Mouse (Mus musculus): ENCODE results near the gene Tmem229b. TPM values are rescaled to one million over a fixed set of nuclear protein-coding genes. Genes with fewer than 3 reads are reported as not detected.
"Not testable (repeated sequence)": the region's sequence is repeated elsewhere in the genome, so short reads cannot be mapped to it uniquely, and the experiment has no call there.

Gene Tmem229b
- polyA plus RNA-seq, 1 experiment from 2014 or later: 50.6 TPM

DNA sequence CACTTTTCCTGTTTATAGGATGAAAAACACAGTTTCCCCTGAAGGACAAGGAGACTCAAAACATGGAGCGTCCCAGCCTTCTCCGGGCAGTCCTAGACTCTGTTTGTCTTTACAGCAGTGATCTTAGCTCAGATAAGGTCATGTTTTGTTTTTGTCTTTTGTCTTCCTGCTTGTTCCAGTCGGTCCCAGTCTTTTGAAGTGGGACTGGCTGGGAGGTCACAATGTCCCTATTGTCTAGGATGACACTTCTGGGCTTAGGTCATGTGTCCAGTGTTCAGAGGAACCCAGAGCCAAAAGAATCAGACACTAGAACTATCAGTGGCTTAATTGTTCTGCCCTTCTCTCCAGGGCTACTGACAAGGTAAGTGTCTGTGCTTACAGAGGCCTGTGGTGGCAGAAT lies 27.9 kb upstream of the Tmem229b start:
- no peaks in the 10 kb centered on the region for H3K4me1 ChIP-seq (replicated peaks)
- H3K27me3 ChIP-seq: no peaks in the 10 kb centered on the region
- H3K27ac ChIP-seq (replicated peaks): no peak overlapping the region
- no peak for ATAC-seq (ENCODE audit: low read depth)
- no peak overlapping the region for H3K9ac ChIP-seq
- no peaks in the 10 kb centered on the region for H3K9me3 ChIP-seq
- WGBS: 9% methylated on average over 3 of the region's 3 CpGs
- H3K4me3 ChIP-seq: no peak overlapping the region
- H3K36me3 ChIP-seq: no peaks in the 10 kb centered on the region
- H3K4me2 ChIP-seq: no peak overlapping the region

DNA sequence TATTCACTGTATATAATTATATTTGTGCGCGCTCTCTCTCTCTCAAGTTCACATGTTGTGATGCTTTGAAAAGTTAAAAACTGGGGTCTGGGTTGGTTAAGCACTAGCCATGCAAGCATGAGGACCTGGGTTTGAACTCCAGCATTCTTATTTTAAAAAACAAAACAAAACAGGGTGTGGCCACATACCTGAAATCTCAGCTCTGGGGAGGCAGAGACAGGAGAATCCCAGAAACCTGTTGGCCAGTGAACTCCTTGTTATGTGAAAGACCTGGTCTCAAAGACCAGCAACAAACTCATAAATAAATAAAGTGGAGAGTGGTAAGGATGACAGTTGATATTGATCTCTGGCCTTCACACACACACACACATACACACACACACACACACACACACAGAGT lies 26.9 kb upstream of the Tmem229b start:
- no peak overlapping the region for H3K27ac ChIP-seq (replicated peaks)
- peaks cover 8% of the 10 kb centered on the region for H3K4me1 ChIP-seq (replicated peaks)
- H3K9ac ChIP-seq: no peak overlapping the region
- H3K9me3 ChIP-seq: no peaks in the 10 kb centered on the region
- no peak overlapping the region for H3K4me3 ChIP-seq
- no peaks in the 10 kb centered on the region for H3K27me3 ChIP-seq
- no peak for ATAC-seq (ENCODE audit: low read depth)
- H3K4me2 ChIP-seq: no peak overlapping the region
- 98% methylated on average over 2 of the region's 2 CpGs for WGBS
- no peaks in the 10 kb centered on the region for H3K36me3 ChIP-seq

DNA sequence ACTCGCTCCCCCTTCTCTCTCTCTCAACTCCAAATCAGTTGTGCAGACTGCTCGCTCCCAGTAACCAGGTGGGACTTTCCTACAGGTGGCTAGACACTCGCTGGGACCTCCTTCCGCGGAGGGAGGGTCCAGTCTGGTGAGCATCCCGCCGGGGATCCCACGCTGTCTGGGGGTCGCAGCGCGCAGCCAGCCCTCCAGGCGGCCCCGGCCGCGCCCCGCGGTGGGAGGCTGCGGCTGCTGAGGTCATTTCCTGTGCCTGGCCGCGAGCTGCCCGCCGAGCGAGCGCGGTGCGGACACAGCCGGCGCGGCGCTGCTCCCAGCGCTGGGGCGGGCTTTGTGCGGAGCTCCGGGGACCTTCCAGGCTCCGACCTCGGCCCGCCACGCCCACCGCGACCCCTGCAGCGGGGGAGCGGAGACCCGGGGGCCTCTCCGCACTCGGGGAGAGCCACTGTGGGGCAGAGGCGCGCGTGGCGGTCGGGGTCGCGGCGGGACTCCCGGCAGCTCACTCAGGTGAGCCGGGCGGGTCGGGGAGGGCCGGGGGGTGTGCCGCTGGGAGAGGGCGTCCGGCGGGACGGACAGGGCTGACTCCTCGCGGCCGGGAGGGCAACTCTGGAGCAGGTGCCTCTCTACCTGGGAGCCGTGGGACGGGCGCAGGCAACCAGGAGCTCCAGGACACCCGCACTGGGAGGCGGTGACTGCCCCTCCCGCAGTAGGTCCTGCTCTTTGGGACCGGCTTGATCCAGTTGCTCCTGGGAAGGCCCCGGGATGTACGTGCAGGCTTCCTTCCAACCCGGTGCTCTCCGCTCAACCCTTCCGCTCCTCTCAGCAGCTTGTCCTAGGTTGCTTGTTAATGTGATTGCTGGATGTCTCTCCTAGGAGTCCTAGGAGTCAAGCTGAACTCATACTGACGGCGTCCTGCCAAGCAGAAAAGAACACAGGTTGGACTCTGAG lies 21.8 kb upstream of the Tmem229b start, which contains the start of gene Plekhh1:
Gene Plekhh1, plus strand, starts transcription at position 253 of the 951 bp plus-strand sequence.
- peak; percentile 91 for ATAC-seq (ENCODE audit: low read depth)
- H3K27me3 ChIP-seq: no peaks in the 10 kb centered on the region
- no peaks in the 10 kb centered on the region for H3K36me3 ChIP-seq
- H3K27ac ChIP-seq (replicated peaks): peak within 1 kb of the TSS; percentile 65; the same call in 1 of the 2 replicates
- peak within 1 kb of the TSS; percentile 87 for H3K9ac ChIP-seq
- peaks cover 14% of the 10 kb centered on the region for H3K4me1 ChIP-seq (replicated peaks)
- H3K4me2 ChIP-seq: peak within 1 kb of the TSS; percentile 96
- H3K4me3 ChIP-seq: peak within 1 kb of the TSS; percentile 82
- under 1% methylated on average over 68 of the region's 80 CpGs for WGBS
- no peaks in the 10 kb centered on the region for H3K9me3 ChIP-seq

DNA sequence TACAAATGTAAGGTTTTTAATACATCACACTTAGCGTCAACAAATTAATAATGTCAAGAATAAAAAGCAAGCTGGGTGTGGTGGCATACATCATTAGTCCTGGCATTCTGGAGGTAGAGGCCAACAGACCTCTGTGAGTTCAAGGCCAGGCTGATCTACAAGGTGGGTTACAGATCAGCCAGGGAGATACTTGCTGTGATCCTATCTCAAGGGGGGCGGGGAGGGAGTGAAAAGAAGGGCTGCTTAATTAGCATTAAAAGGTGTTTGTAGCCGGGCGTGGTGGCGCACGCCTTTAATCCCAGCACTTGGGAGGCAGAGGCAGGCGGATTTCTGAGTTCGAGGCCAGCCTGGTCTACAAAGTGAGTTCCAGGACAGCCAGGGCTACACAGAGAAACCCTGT lies 20.1 kb upstream of the Tmem229b start:
- H3K4me2 ChIP-seq; H3K27me3 ChIP-seq; H3K9me3 ChIP-seq; H3K4me3 ChIP-seq; H3K36me3 ChIP-seq; ATAC-seq (ENCODE audit: low read depth); H3K9ac ChIP-seq; H3K27ac ChIP-seq (replicated peaks): not testable (repeated sequence)
- peaks cover 14% of the 10 kb centered on the region for H3K4me1 ChIP-seq (replicated peaks)
- WGBS: 92% methylated on average over 8 of the region's 8 CpGs

DNA sequence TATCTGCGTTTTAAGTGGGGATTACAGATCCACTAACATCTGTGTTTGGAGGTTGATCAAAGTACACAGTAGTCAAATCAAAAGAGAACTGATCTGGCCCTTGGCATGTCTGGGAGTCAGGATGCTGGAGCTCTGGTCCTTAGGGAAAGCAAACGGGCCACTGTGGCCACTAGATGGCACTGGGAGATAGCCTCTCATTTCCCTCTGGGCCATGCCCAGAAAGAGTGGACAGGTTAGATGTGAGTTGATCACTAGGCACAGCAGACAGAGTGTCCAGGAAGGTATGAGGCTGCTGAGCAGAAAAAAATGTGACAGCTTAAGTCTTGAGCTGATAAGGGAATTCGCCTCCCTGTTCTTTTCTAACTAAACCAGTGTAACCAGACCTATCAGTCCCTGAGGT lies 15.5 kb upstream of the Tmem229b start:
- no peak; the same call in 1 of the 2 replicates for ATAC-seq (ENCODE audit: low read depth)
- Histone ChIP-seq H3K9me3 (no peaks in the 10 kb centered on the region), H3K36me3 (no peaks in the 10 kb centered on the region)

DNA sequence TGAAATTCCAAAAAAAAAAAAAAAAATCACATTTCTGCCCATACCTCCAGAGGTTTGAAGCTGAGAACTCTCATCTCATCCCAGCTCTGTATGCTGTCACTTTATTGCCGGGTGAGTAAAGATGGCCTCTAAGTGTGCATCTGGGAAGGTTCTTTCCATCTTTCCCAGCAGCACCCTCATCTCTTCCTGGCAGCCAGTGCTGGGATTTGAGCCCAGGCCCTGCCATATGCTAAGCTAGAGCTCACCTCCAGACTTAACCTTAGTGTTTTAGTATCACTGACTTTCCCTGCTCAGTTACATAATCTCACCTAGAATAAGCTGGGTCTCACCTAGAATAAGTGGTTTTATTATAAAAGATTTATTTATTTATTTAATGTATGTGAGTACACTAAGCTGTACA lies 14.5 kb upstream of the Tmem229b start:
- H3K36me3 ChIP-seq: no peaks in the 10 kb centered on the region
- no peak for ATAC-seq (ENCODE audit: low read depth)
- H3K4me3 ChIP-seq: no peak overlapping the region
- no peak overlapping the region for H3K9ac ChIP-seq
- no peaks in the 10 kb centered on the region for H3K4me1 ChIP-seq (replicated peaks)
- no peaks in the 10 kb centered on the region for H3K27me3 ChIP-seq
- 79% methylated on average over 1 of the region's 1 CpGs for WGBS
- H3K9me3 ChIP-seq: no peaks in the 10 kb centered on the region
- H3K27ac ChIP-seq (replicated peaks): no peak overlapping the region
- H3K4me2 ChIP-seq: no peak overlapping the region

More for the DNA sequence above, 15.5 kb upstream of the Tmem229b start:
- Histone ChIP-seq H3K4me3 (no peak overlapping the region), H3K9ac (no peak overlapping the region), H3K27ac (replicated peaks) (no peak overlapping the region), H3K27me3 (no peaks in the 10 kb centered on the region), H3K4me2 (no peak overlapping the region), H3K4me1 (replicated peaks) (no peaks in the 10 kb centered on the region)
- WGBS: 11% methylated on average over 3 of the region's 3 CpGs

DNA sequence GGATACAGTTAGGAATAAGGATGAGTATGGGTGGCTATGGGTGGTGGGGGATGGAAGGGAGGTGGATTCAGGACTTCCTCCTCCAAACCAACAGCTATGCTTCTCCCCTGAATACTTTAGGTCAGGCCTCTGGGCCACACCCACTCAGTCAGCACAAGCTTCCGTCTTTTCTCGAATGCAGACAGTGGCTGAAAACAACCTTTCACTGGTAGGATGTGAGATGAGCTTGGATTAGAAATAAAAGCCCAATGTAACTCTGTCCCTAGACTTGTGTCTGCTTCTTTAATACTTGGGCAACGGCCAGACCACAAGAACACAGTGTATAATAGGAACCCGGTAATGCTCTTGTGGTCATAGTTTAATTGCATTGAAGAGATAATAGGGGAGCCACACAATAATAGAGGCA lies 10.6 kb upstream of the Tmem229b start:
- Histone ChIP-seq H3K4me2 (no peak overlapping the region), H3K9me3 (no peaks in the 10 kb centered on the region), H3K4me1 (replicated peaks) (peaks cover 8% of the 10 kb centered on the region; the same call in 1 of the 2 replicates), H3K9ac (no peak overlapping the region), H3K27ac (replicated peaks) (no peak overlapping the region), H3K4me3 (no peak overlapping the region), H3K27me3 (no peaks in the 10 kb centered on the region), H3K36me3 (no peaks in the 10 kb centered on the region)
- WGBS: 62% methylated on average over 4 of the region's 4 CpGs
- no peak for ATAC-seq (ENCODE audit: low read depth)

DNA sequence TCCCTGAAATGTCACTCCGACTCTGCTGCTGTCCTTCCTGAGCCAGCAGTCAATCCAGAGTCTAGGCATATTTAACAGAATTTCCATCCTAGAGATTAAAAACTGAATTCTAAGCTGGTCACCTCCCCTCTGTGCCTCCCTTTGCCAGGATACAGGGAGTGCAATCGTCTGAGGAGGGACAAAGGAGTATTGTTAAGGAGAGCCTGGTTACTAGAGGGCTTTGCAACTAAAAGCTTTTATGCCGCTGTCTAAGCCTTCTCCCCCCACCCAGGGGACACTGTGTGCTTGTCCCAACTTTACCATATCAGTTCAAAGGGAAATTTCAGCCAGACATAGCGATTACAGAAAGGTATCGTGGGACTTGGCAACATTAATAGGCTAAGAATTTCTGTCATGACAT lies 8.7 kb upstream of the Tmem229b start:
- Histone ChIP-seq H3K27me3 (no peaks in the 10 kb centered on the region), H3K4me3 (no peak overlapping the region), H3K36me3 (no peaks in the 10 kb centered on the region), H3K9me3 (no peaks in the 10 kb centered on the region), H3K4me1 (replicated peaks) (peaks cover 8% of the 10 kb centered on the region; the same call in 1 of the 2 replicates), H3K4me2 (no peak overlapping the region), H3K27ac (replicated peaks) (0 out of 2 replicates have a peak overlapping the region, but pooled peaks have one; percentile 19), H3K9ac (no peak overlapping the region)
- ATAC-seq (ENCODE audit: low read depth): no peak
- WGBS: 21% methylated on average over 5 of the region's 5 CpGs

DNA sequence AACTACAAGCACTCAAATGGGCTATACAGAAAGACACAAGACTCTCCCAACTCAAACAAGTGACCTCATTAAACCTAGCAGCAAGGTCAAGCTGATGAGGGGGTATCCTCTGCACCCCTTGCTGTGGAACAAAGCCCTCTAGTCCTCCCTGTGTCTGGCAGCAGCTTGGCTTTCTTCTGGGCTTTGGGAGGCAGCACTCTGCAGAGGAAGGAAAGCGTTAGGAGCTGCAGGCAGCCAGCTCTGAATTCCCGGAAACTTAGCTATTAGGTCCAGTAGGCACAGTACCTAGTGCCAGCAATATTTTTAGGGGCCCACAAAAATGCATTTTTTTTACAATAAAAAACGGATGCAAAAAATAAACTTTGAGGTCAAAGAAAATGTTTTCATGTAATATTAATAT lies 3.1 kb upstream of the Tmem229b start:
- Histone ChIP-seq H3K4me2 (no peak overlapping the region), H3K4me1 (replicated peaks) (peaks cover 16% of the 10 kb centered on the region), H3K4me3 (no peak overlapping the region), H3K9me3 (no peaks in the 10 kb centered on the region), H3K27me3 (no peaks in the 10 kb centered on the region), H3K36me3 (no peaks in the 10 kb centered on the region), H3K9ac (no peak overlapping the region), H3K27ac (replicated peaks) (no peak overlapping the region)
- ATAC-seq (ENCODE audit: low read depth): no peak
- 50% methylated on average over 3 of the region's 3 CpGs for WGBS

DNA sequence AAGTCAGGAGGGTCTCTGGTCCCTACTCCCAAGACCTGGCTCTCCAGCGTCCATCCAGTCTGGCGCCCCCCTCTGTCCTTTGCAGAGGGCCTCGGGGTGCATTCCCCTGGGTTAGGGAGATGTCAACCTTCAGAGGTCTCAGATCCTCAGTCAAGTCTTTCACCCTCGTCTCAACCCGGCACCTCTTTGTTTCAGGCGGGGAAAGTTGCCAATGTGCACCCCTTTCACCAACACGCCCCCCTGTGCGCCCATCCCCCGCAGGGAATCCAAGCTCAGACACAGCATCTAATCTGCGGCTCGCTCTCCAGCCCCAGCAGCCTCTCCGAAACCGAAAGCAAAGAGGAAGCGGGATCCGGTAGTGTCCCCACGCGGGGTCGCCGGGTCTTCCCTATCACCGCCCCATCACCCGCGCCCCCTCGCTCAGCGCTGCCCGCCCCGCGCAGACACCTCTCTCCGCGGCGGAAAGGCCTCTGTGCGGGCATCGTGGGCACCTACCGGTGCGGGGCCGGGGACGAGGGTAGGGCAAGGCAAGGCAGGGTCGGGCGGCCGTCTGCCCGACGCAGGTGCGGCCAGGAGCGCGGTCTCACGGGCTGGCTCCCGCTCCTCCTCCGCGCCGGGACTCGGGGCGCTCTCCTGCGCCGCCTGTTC lies 825 bp downstream of the Tmem229b start:
- peak; percentile 83 for ATAC-seq (ENCODE audit: low read depth)
- H3K9ac ChIP-seq: peak overlapping the region; percentile 95
- peak overlapping the region; percentile 79 for H3K4me2 ChIP-seq
- H3K36me3 ChIP-seq: no peaks in the 10 kb centered on the region
- peaks cover 26% of the 10 kb centered on the region for H3K4me1 ChIP-seq (replicated peaks)
- H3K4me3 ChIP-seq: peak overlapping the region; percentile 95
- peak overlapping the region; percentile 94 for H3K27ac ChIP-seq (replicated peaks)
- H3K9me3 ChIP-seq: no peaks in the 10 kb centered on the region
- WGBS: 2% methylated on average over 37 of the region's 53 CpGs
- no peaks in the 10 kb centered on the region for H3K27me3 ChIP-seq

DNA sequence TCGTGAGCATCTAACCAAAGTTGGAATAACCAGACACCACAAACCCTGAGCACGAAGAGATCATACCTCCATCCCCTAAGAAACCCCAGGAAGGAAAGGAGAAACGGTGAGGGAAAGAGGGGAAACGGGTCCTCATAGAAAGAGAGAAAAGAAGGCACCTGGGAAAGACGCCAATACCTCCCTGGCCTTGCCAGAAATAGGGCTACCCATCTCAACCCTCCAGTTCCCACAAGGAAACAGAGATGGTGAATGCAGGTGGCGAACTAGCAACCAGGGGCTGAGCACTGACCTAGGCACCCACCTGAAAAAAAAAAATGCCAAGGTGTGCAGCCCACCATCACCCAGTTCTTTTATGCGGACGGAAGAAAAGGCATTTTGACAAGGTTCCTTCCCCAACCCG lies 1.4 kb downstream of the Tmem229b start:
- Histone ChIP-seq H3K9me3 (no peaks in the 10 kb centered on the region), H3K4me1 (replicated peaks) (peaks cover 26% of the 10 kb centered on the region), H3K36me3 (no peaks in the 10 kb centered on the region), H3K27me3 (no peaks in the 10 kb centered on the region), H3K4me3 (peak overlapping the region; percentile 95), H3K27ac (replicated peaks) (peak overlapping the region; percentile 94), H3K4me2 (peak overlapping the region; percentile 79), H3K9ac (peak overlapping the region; percentile 95)
- WGBS: 35% methylated on average over 9 of the region's 9 CpGs
- ATAC-seq (ENCODE audit: low read depth): no peak

DNA sequence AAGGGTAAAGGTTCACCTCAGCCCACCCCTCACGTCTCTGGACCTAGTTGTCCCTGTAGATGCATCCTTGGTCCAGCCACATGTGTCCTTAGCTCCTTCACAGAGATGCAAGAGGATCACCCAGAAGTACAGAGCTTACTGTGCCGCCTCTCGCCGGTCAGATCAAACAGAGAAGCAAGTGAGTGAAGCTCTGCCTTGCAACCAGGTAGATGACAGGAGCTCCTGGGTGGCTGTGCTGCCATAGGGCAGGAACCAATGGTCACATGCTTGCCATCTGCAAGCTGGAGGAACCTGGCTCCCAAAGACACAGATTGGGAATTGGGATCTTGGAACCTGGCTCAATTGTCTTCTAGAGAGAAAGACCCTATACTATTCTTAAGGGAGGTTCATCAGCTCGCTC lies 2.0 kb downstream of the Tmem229b start:
- Histone ChIP-seq H3K4me3 (peak overlapping the region; percentile 95), H3K9me3 (no peaks in the 10 kb centered on the region), H3K4me2 (peak overlapping the region; percentile 79), H3K27me3 (no peaks in the 10 kb centered on the region), H3K36me3 (no peaks in the 10 kb centered on the region), H3K27ac (replicated peaks) (no peak overlapping the region), H3K4me1 (replicated peaks) (peaks cover 26% of the 10 kb centered on the region), H3K9ac (0 out of 2 replicates have a peak overlapping the region, but pooled peaks have one; percentile 95)
- WGBS: 83% methylated on average over 5 of the region's 5 CpGs
- ATAC-seq (ENCODE audit: low read depth): no peak

Measured in neural tube, embryonic 13.5 days (tissue).